7 mouse cellular contexts compared by ENCODE assay signal in genomic region chr1:24137133-24137532, GRCm38 (mm10). TPM values are rescaled to one million over a fixed set of nuclear protein-coding genes. Genes with fewer than 3 reads are reported as not detected.
DNase-seq lines count a peak whose midpoint lies in the region; TF ChIP-seq lines count a peak whose summit lies in the region.

No protein-coding gene starts in this region.

- no peak for TF ChIP-seq EP300 in CH12.LX (IDR thresholded peaks at IDR 0.05; ENCODE audit: low read length)

- peak overlapping the region; percentile 34; the same call in 1 of the 2 replicates for H3K9ac ChIP-seq in CH12.LX (ENCODE audit: insufficient read depth, low read depth)

- no peaks in the 10 kb centered on the region for H3K9me3 ChIP-seq in CH12.LX (replicated peaks; ENCODE audit: low read length)

- H3K4me2 ChIP-seq in CH12.LX (ENCODE audit: insufficient read depth, low read depth, poor library complexity, severe bottlenecking): peak overlapping the region; percentile 7

- no peaks in the 10 kb centered on the region for H3K79me2 ChIP-seq in CH12.LX (replicated peaks; ENCODE audit: control insufficient read depth, extremely low read depth, insufficient read depth, poor library complexity, severe bottlenecking)

- dilution Hi-C loops in CH12.LX (cut with MboI; ENCODE audit: extremely low pct_ligation_motif_present, extremely low pct_unique_long_range_greater_than_20kb, low sequenced_read_pairs): no loop called here

- peak; percentile 80 for TF ChIP-seq RAD21 in CH12.LX (IDR thresholded peaks at IDR 0.05; ENCODE audit: low read depth, low read length)

- DNase-seq in CH12.LX (ENCODE audit: extremely low read depth) (peak; percentile 70), R1 (ENCODE audit: low read depth, low spot score) (peak; percentile 63)
- peak; percentile 89 to 92 for DNase-seq in cerebellum, postnatal 10 days
- peak; percentile 19 to 39 for DNase-seq in gastrocnemius, postnatal 4 days (ENCODE audit: low spot score in 2 of 2)
- DNase-seq in large intestine, adult 2 months (ENCODE audit: low read depth, low spot score): peak; percentile 24
- DNase-seq in lung, adult 18-20 months: peak; percentile 28 to 42
- peak; percentile 39 for DNase-seq in right cerebral cortex, postnatal 4 days

- WGBS in large intestine, adult 2 months: 10% methylated on average over 3 of the region's 3 CpGs

- peak; percentile 93 to 99 for TF ChIP-seq CTCF in CH12.LX (conservative IDR thresholded peaks at IDR 0.05 in 1 of 2, IDR thresholded peaks at IDR 0.05 in 1 of 2; ENCODE audit: low read depth in 2 of 2, low read length in 2 of 2)

- H3K4me3 ChIP-seq in CH12.LX (replicated peaks in 1 of 3; ENCODE audit: low read depth in 2 of 3, low read length in 2 of 3, poor library complexity in 1 of 3): no peak overlapping the region

- H3K27me3 ChIP-seq in CH12.LX (replicated peaks): no peaks in the 10 kb centered on the region

- no peak overlapping the region for H3K27ac ChIP-seq in CH12.LX (ENCODE audit: insufficient read depth, low read depth)

- H3K4me1 ChIP-seq in CH12.LX (ENCODE audit: control insufficient read depth in 1 of 2, insufficient read depth in 2 of 2): peaks cover 2 to 3% of the 10 kb centered on the region in 2 experiments; a peak in 1 of 4 replicates

- TF ChIP-seq POLR2A in CH12.LX (IDR thresholded peaks at IDR 0.05; ENCODE audit: low read depth, low read length): no peak

- H3K36me3 ChIP-seq in CH12.LX (replicated peaks in 1 of 2; ENCODE audit: control insufficient read depth in 1 of 2, insufficient read depth in 1 of 2, low read length in 1 of 2): no peaks in the 10 kb centered on the region

- in situ Hi-C loops in CH12.LX (cut with MboI; ENCODE audit: low pct_ligation_motif_present, low pct_unique_long_range_greater_than_20kb, low sequenced_read_pairs): loop anchor here (25.0 kb wide), 1 partner anchor 100 kb away; no protein-coding TSS in a partner anchor

TF ChIP-seq in CH12.LX, 34 proteins besides CTCF, POLR2A, EP300 and RAD21:
- TF ChIP-seq E2F4 (IDR thresholded peaks at IDR 0.05; ENCODE audit: insufficient replicate concordance, low read depth, low read length) (no peak), UBTF (IDR thresholded peaks at IDR 0.05; ENCODE audit: low read depth, low read length) (no peak), JUN (IDR thresholded peaks at IDR 0.05; ENCODE audit: insufficient read depth, low read depth, low read length) (no peak), SMC3 (IDR thresholded peaks at IDR 0.05; ENCODE audit: low read depth, low read length) (peak; percentile 80), ZC3H11A (IDR thresholded peaks at IDR 0.05; ENCODE audit: low read depth, low read length) (peak; percentile 8; the same call in 1 of the 2 replicates), MEF2A (IDR thresholded peaks at IDR 0.05; ENCODE audit: borderline replicate concordance, low read depth, low read length) (no peak), IRF4 (IDR thresholded peaks at IDR 0.05; ENCODE audit: low read depth, low read length) (no peak), HCFC1 (IDR thresholded peaks at IDR 0.05; ENCODE audit: low read depth, low read length) (no peak), USF2 (conservative IDR thresholded peaks at IDR 0.05; ENCODE audit: low read depth, low read length) (no peak)

RNA-seq across cellular contexts. Expression of gene Fam135a, which starts 37.0 kb away (rescaled TPM):
- total RNA-seq in CH12.LX (2012; rRNA removed): 2.0 TPM in 2 replicates
- total RNA-seq in CH12.LX (2014; rRNA removed): 1.4 and 1.5 TPM in 2 replicates
- 1.4 and 2.1 TPM in 2 replicates for polyA plus RNA-seq in CH12.LX (2012; ENCODE audit: insufficient read length, low read depth)
- 10 to 100 TPM; 30.1 to 30.4 TPM for total RNA-seq in gastrocnemius, postnatal 4 days (2021)
- polyA plus RNA-seq in large intestine, adult 2 months (2012; rRNA removed): 8.7 and 12.9 TPM in 2 replicates

RNA-seq across cellular contexts. Expression of gene Col9a1, which starts 40.3 kb away (rescaled TPM):
- total RNA-seq in CH12.LX (2012; rRNA removed) (not detected in 2 replicates), CH12.LX (2014; rRNA removed) (not detected in 2 replicates)
- not detected in 2 replicates for polyA plus RNA-seq in CH12.LX (2012; ENCODE audit: insufficient read length, low read depth)
- under 1 TPM; 0.59 to 0.70 TPM for total RNA-seq in gastrocnemius, postnatal 4 days (2021)
- 0.04 and 0.07 TPM in 2 replicates for polyA plus RNA-seq in large intestine, adult 2 months (2012; rRNA removed)

Comparison
In these comparisons a context has a peak if more than half of its experiments do, and no peak if none do; other contexts are left out.
1. DNase-seq: peak in every context shown above with its lines; median percentile 90 in cerebellum, postnatal 10 days; 70 in CH12.LX; 63 in R1; 39 in right cerebral cortex, postnatal 4 days; 35 in lung, adult 18-20 months; 29 in gastrocnemius, postnatal 4 days; 24 in large intestine, adult 2 months.
2. RNA of gene Fam135a, which starts 37.0 kb away (total RNA-seq): 30.1 to 30.4 TPM in gastrocnemius, postnatal 4 days; 1.4 to 2.0 TPM in CH12.LX; every median in the first group is over 10 times any median in the second.